Mouse (Mus musculus) CH12.LX (cell line): ENCODE measurements around the gene Gk2.

Experiments used
- CTCF ChIP-seq, 2 experiments: IDR thresholded peaks in 1 of 2; conservative IDR thresholded peaks in 1 of 2; 2 replicates each; pipeline ENCODE4 v1.5.1; 2011 to 2012; ENCODE audit warnings: low read depth in 2 of 2, low read length in 2 of 2, improper control_type of control experiment in 1 of 2, inconsistent platforms in 1 of 2, mild to moderate bottlenecking in 1 of 2, moderate library complexity in 1 of 2
- EP300 ChIP-seq: IDR thresholded peaks from 2 replicates; pipeline ENCODE4 v1.6.1; 2011; ENCODE audit warnings: low read length, improper control_type of control experiment
- POLR2A ChIP-seq: IDR thresholded peaks from 2 replicates; pipeline ENCODE4 v1.6.1; 2011; ENCODE audit warnings: low read depth, mild to moderate bottlenecking, improper control_type of control experiment, low read length
- USF2 ChIP-seq: conservative IDR thresholded peaks from 2 replicates; pipeline ENCODE4 v1.6.1; 2011; ENCODE audit warnings: low read depth, low read length, improper control_type of control experiment

DNA sequence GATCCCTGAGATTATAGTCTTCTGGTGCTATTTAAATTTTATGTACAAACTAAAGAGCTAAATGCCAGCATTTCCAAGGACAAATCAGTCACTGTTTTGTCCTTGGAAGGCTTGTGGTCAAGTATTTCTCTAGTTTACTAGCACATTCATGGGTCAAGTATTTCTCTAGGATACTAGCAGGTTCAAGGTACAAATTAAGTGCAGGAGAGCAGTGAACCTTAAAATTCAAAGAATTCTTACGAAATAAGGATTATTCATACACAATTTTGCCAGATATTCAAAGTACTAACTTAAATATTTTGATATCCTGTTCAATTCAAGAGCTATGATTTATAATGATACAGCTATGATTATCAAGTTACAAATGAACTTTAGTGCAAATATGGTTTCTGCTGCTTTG, 23.2 kb upstream of the Gk2 start:
- TF ChIP-seq USF2 = no peak
- no peak for TF ChIP-seq POLR2A
- no peak for TF ChIP-seq CTCF (conservative IDR thresholded peaks at IDR 0.05 in 1 of 2, IDR thresholded peaks at IDR 0.05 in 1 of 2; ENCODE audit: low read depth in 2 of 2, low read length in 2 of 2)
- no peak for TF ChIP-seq EP300
